Mouse (Mus musculus) WW6 (cell line): ENCODE results near the gene Ust.

Experiments
- DNase-seq: peaks from one replicate; pipeline ENCODE4 v3.0.0-alpha.2; 2013; ENCODE audit warnings: low read depth, low spot score

Ust gene

GRCm38 (mm10) chr10:8428787-8429778 lies 89.5 kb downstream of the Ust start:
- no peak for DNase-seq

GRCm38 (mm10) chr10:8427671-8428364 lies 90.8 kb downstream of the Ust start:
- no peak for DNase-seq

GRCm38 (mm10) chr10:8419496-8420009 lies 99.1 kb downstream of the Ust start:
- DNase-seq = no peak

GRCm38 (mm10) chr10:8415474-8415873 lies 103.2 kb downstream of the Ust start:
- no peak for DNase-seq

GRCm38 (mm10) chr10:8415036-8415435 lies 103.6 kb downstream of the Ust start:
- DNase-seq = no peak

- DNase-seq = no peak
Measured at GRCm38 (mm10) chr10:8405141-8405540, 113.5 kb downstream of the Ust start.

GRCm38 (mm10) chr10:8392226-8392625 lies 126.4 kb downstream of the Ust start:
- DNase-seq = no peak

GRCm38 (mm10) chr10:8391264-8391748 lies 127.3 kb downstream of the Ust start:
- DNase-seq = no peak

- DNase-seq = no peak
Measured at GRCm38 (mm10) chr10:8388239-8388638, 130.4 kb downstream of the Ust start.

- DNase-seq = no peak
Measured at GRCm38 (mm10) chr10:8369894-8370500, 148.6 kb downstream of the Ust start.

- no peak for DNase-seq
Measured at GRCm38 (mm10) chr10:8365816-8366215, 152.8 kb downstream of the Ust start.

- DNase-seq = no peak
Measured at GRCm38 (mm10) chr10:8364182-8364581, 154.4 kb downstream of the Ust start.

GRCm38 (mm10) chr10:8363281-8363680 lies 155.3 kb downstream of the Ust start:
- DNase-seq = no peak

GRCm38 (mm10) chr10:8358286-8359045 lies 160.2 kb downstream of the Ust start:
- no peak for DNase-seq

- DNase-seq = no peak
Measured at GRCm38 (mm10) chr10:8353534-8353933, 165.1 kb downstream of the Ust start.

- no peak for DNase-seq
Measured at GRCm38 (mm10) chr10:8350626-8351025, 168.0 kb downstream of the Ust start.

GRCm38 (mm10) chr10:8347497-8347896 lies 171.1 kb downstream of the Ust start:
- no peak for DNase-seq

- no peak for DNase-seq
Measured at GRCm38 (mm10) chr10:8342556-8342955, 176.1 kb downstream of the Ust start.

GRCm38 (mm10) chr10:8339645-8340428 lies 178.8 kb downstream of the Ust start:
- DNase-seq = no peak

- DNase-seq = no peak
Measured at GRCm38 (mm10) chr10:8336601-8337000, 182.0 kb downstream of the Ust start.
